ENCODE assay signal across 15 mouse cellular contexts in genomic region chrX:11873913-11874312, GRCm38 (mm10).
"Had no signal": no experiment of that assay in that cellular context is flagged by ENCODE, and none has a peak within 500 bp of the region (broad histone marks: within the 10 kb centered on the region; RNA-seq: fewer than 3 reads in every experiment).

No protein-coding gene starts in this region.

- H3K27me3 ChIP-seq: neural tube, embryonic 12.5 days had no signal

- H3K27ac ChIP-seq: midbrain, embryonic 10.5 days; midbrain, embryonic 12.5 days; neural tube, embryonic 12.5 days; stomach, embryonic 15.5 days; stomach, postnatal 0 days had no signal

- H3K4me2 ChIP-seq: lung, embryonic 14.5 days; midbrain, embryonic 12.5 days; neural tube, embryonic 12.5 days; stomach, embryonic 15.5 days had no signal

- H3K4me3 ChIP-seq: midbrain, embryonic 10.5 days; midbrain, embryonic 12.5 days; neural tube, embryonic 12.5 days; stomach, embryonic 15.5 days had no signal

- ATAC-seq: midbrain, embryonic 16.5 days had no signal

- H3K36me3 ChIP-seq: midbrain, embryonic 10.5 days; midbrain, embryonic 12.5 days; neural tube, embryonic 12.5 days; stomach, embryonic 15.5 days had no signal

- DNase-seq: lung, adult 18-20 months; lung, embryonic 14.5 days; lung, postnatal 10 days; lung, postnatal 4 days; midbrain, embryonic 14.5 days; right cerebral cortex, postnatal 14 days; thymus, adult 2 months; thymus, postnatal 25 days; thymus, postnatal 4 days had no signal
